Mouse (Mus musculus) embryonic facial prominence, embryonic 12.5 days (tissue): ENCODE measurements around the gene Phf12. TPM values are rescaled to one million over a fixed set of nuclear protein-coding genes. Genes with fewer than 3 reads are reported as not detected.

Experiments used
- ATAC-seq: fragments of 200-750 bp; cut with Nextera tagmentation; 2 replicates; pipeline ENCODE4 v1.8.0; 2017; ENCODE audit not compliant: insufficient number of reproducible peaks, insufficient read depth, low FRiP score, low TSS enrichment
- H3K27ac ChIP-seq: fragments of 300-500 bp; sonication (generic); 2 replicates; pipeline ENCODE4 v1.5.1; 2016; ENCODE audit warnings: mild to moderate bottlenecking
- H3K27me3 ChIP-seq: fragments of 300-500 bp; sonication (generic); 2 replicates; pipeline ENCODE4 v1.6.1; 2016; ENCODE audit warnings: mild to moderate bottlenecking, moderate library complexity
- H3K36me3 ChIP-seq: fragments of 300-500 bp; sonication (generic); 2 replicates; pipeline ENCODE4 v1.6.1; 2016; ENCODE audit warnings: mild to moderate bottlenecking
- H3K4me1 ChIP-seq: fragments of 300-500 bp; sonication (generic); 2 replicates; pipeline ENCODE4 v1.6.1; 2016
- H3K4me2 ChIP-seq: fragments of 300-500 bp; sonication (generic); replicated peaks from 2 replicates; pipeline ENCODE4 v1.6.1; 2016; ENCODE audit warnings: mild to moderate bottlenecking, moderate library complexity
- H3K4me3 ChIP-seq: fragments of 300-500 bp; sonication (generic); 2 replicates; pipeline ENCODE4 v1.5.1; 2016; ENCODE audit warnings: mild to moderate bottlenecking
- H3K9ac ChIP-seq: fragments of 300-500 bp; sonication (generic); 2 replicates; pipeline ENCODE4 v1.6.1; 2016; ENCODE audit warnings: mild to moderate bottlenecking, moderate library complexity
- H3K9me3 ChIP-seq: fragments of 300-500 bp; sonication (generic); 2 replicates; pipeline ENCODE4 v1.6.1; 2016; ENCODE audit warnings: mild to moderate bottlenecking, moderate library complexity
- WGBS: fragments of 180-500 bp; shearing (Covaris S2); methylation state at CpG from one replicate; pipeline ENCODE4 v1.1.7; 2016; 5-methylcytosine and 5-hydroxymethylcytosine counted together
- polyA plus RNA-seq: library from polyadenylated mRNA; unstranded; fragments of >200 nt; fragmentation: Nextera tagmentation; extraction: Ambion mirVana; gene quantifications from 2 replicates; pipeline ENCODE4 v1.2.1, GENCODE M21; 2016

Phf12 gene
- polyA plus RNA-seq, 1 experiment from 2014 or later, result 27.5 TPM

DNA sequence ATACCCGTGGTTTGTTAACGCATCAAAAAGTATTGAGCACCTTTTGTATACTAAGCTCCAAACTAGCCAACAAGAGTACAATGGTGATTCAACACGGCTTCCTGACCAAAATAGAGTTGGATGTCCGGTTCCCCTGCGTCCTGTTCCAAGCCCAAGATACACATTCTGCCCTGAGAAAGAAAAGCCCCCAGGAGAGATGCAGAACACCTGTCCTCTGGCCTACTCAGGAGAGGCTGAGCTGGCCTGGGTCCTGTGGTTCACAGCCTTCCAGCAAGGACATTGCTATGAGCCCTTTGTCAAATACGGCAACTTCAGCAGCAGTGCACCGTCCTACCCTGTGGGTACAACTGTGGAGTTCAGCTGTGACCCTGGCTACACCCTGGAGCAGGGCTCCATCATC lies 9.0 kb upstream of the Phf12 start:
- ATAC-seq, result no peak
- no peak overlapping the region for H3K4me3 ChIP-seq
- 84% methylated on average over 7 of the region's 7 CpGs for WGBS
- H3K27me3 ChIP-seq, result peaks cover 28% of the 10 kb centered on the region
- no peaks in the 10 kb centered on the region for H3K36me3 ChIP-seq
- no peak overlapping the region for H3K9ac ChIP-seq
- no peak overlapping the region for H3K4me2 ChIP-seq
- H3K4me1 ChIP-seq, result no peaks in the 10 kb centered on the region
- no peak overlapping the region for H3K27ac ChIP-seq
- H3K9me3 ChIP-seq, result no peaks in the 10 kb centered on the region

DNA sequence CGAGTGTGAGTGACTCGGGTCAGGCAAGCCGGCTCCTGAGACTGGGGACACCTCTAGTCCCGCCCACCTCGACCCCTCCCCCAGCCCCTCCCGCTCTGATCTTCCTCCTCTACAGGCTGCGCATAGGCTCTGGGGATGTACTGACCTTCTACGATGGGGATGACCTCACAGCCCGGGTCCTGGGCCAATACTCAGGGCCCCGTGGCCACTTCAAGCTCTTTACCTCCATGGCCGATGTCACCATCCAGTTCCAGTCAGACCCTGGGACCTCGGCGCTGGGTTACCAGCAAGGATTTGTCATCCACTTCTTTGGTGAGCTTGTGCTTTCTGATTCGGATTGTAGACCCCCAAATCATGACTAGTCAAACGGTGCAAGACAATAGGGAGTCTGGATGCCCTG lies 8.2 kb upstream of the Phf12 start:
- no peak for ATAC-seq
- Histone ChIP-seq H3K27me3 (peaks cover 28% of the 10 kb centered on the region), H3K4me2 (no peak overlapping the region), H3K4me3 (no peak overlapping the region), H3K9ac (no peak overlapping the region), H3K9me3 (no peaks in the 10 kb centered on the region), H3K36me3 (no peaks in the 10 kb centered on the region), H3K4me1 (no peaks in the 10 kb centered on the region), H3K27ac (no peak overlapping the region)
- 46% methylated on average over 15 of the region's 15 CpGs for WGBS

DNA sequence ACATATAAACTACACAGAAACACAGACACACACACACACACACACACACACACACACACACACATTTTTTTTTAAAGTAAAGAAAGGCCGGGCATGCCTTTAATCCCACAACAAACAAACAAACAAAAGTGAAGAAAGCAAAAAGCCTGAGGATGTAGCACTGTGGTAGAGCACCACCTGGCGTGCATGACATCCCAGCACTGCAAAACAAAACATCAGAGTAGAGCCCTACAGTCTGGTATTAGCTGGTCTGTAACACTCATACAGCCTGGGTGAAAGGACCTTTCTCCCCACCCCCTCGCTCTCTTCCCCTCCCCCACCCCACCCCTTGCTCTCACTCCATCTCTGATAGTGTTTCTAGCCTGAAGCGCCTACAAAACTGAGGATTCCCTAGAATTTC lies 6.7 kb upstream of the Phf12 start:
- no peaks in the 10 kb centered on the region for H3K36me3 ChIP-seq
- no peaks in the 10 kb centered on the region for H3K4me1 ChIP-seq
- no peaks in the 10 kb centered on the region for H3K9me3 ChIP-seq
- 27% methylated on average over 4 of the region's 4 CpGs for WGBS
- peaks cover 28% of the 10 kb centered on the region for H3K27me3 ChIP-seq
- no peak overlapping the region for H3K9ac ChIP-seq
- H3K4me3 ChIP-seq, result no peak overlapping the region
- ATAC-seq, result no peak
- H3K4me2 ChIP-seq, result no peak overlapping the region
- H3K27ac ChIP-seq, result no peak overlapping the region

DNA sequence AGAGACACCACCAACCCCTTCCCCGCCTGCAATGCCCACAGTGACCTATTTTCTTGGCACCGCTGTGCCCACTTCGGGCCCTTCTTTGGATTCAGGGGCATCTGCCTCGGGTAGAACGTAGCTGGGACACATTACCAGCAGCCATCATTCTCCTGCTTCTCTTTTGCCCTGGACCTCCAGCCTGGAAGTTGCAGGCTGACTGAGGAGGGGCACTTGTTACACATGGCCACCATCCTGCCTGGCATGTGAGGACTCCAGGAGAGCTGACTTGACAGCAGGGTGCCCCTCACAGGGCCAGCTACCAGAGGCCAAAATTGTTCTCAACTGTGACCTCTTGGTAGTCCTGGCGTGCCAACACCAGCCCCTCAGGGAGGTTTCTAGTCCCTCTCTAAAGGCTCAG lies 4.4 kb upstream of the Phf12 start:
- WGBS, result 79% methylated on average over 6 of the region's 6 CpGs
- Histone ChIP-seq H3K36me3 (no peaks in the 10 kb centered on the region), H3K27me3 (peaks cover 28% of the 10 kb centered on the region), H3K9me3 (no peaks in the 10 kb centered on the region), H3K4me1 (no peaks in the 10 kb centered on the region), H3K9ac (no peak overlapping the region), H3K27ac (no peak overlapping the region), H3K4me2 (no peak overlapping the region), H3K4me3 (no peak overlapping the region)
- no peak for ATAC-seq

DNA sequence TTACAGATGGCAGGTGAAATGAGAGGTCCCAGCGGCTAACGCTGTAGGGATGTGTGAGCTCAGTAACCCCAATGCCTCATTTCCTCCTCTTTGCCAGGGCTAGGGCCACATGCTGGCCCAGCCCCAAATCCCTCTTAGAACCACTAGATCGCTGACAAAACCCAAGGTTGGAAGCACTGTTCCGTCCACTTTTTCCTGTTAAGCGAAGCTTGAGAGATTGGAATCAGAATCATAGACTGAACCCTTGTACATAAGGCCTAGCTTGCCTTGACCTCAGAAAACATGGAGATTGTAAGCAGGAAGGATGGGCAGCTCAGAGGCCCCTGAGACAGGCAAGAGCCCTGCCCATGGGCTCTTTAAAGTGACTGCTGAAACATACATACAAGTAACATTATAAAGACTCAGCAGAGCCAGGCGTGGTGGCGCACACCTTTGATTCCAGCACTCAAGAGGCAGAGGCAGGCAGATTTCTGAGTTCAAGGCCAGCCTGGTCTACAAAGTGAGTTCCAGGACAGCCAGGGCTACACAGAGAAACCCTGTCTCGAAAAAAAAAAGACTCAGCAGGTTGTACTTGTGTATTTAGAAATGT lies 3.2 kb upstream of the Phf12 start:
- no peak overlapping the region for H3K27ac ChIP-seq
- 83% methylated on average over 8 of the region's 8 CpGs for WGBS
- no peaks in the 10 kb centered on the region for H3K9me3 ChIP-seq

DNA sequence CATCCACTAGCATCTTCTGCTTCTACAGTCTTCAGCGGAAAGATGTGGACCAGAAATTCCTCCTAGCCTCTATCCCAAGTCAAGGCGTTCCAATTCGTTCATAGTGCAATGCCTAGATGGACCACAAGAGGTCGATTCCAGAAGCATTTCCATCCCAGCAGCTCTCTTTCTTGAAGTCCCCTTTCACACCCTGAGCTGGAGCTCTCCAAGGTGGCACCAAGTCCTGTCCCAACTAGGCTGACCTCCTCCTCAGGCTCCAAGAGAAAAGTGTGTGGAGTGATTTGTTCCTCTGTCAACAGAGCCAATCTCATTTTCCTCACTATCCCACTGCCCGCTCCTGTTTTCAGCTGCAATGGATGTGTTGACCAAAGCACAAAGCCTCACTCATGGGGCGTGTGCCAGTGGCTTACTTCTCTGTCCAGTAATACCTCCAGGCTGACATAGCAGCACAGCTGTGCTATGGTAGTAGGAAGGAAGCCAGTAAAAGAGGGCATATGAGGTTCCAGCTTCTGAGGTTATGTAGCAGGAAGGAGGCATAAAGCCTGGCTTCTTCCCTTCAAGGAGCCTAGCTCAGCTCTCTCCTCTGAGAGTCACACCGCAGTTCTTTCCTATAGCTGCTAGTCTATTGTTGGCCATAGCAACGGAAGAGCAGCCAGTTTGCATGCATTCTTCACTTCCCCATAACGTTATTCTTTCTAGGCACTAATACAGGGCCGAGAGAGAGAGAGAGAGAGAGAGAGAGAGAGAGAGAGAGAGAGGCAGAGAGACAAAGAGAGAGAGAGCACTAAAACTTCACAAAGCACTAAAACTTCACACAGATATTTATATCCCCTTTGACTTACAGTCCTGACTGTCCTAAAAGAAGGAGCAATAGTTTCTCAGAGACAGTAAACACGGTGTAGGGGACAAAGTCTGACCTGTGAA lies 2.0 kb upstream of the Phf12 start:
- H3K9me3 ChIP-seq, result no peaks in the 10 kb centered on the region
- no peak for ATAC-seq
- no peak overlapping the region for H3K27ac ChIP-seq
- H3K36me3 ChIP-seq, result no peaks in the 10 kb centered on the region
- no peak overlapping the region for H3K4me2 ChIP-seq
- peaks cover 13% of the 10 kb centered on the region for H3K27me3 ChIP-seq
- 0 out of 2 replicates have a peak, but pooled peaks cover 3% of the 10 kb centered on the region for H3K4me1 ChIP-seq
- 34% methylated on average over 11 of the region's 11 CpGs for WGBS
- no peak overlapping the region for H3K9ac ChIP-seq
- H3K4me3 ChIP-seq, result no peak overlapping the region

More for the DNA sequence above, 3.2 kb upstream of the Phf12 start:
- Histone ChIP-seq H3K27me3 (peaks cover 22% of the 10 kb centered on the region), H3K4me3 (no peak overlapping the region), H3K4me2 (no peak overlapping the region), H3K36me3 (no peaks in the 10 kb centered on the region), H3K9ac (no peak overlapping the region), H3K4me1 (no peaks in the 10 kb centered on the region)
- no peak for ATAC-seq

DNA sequence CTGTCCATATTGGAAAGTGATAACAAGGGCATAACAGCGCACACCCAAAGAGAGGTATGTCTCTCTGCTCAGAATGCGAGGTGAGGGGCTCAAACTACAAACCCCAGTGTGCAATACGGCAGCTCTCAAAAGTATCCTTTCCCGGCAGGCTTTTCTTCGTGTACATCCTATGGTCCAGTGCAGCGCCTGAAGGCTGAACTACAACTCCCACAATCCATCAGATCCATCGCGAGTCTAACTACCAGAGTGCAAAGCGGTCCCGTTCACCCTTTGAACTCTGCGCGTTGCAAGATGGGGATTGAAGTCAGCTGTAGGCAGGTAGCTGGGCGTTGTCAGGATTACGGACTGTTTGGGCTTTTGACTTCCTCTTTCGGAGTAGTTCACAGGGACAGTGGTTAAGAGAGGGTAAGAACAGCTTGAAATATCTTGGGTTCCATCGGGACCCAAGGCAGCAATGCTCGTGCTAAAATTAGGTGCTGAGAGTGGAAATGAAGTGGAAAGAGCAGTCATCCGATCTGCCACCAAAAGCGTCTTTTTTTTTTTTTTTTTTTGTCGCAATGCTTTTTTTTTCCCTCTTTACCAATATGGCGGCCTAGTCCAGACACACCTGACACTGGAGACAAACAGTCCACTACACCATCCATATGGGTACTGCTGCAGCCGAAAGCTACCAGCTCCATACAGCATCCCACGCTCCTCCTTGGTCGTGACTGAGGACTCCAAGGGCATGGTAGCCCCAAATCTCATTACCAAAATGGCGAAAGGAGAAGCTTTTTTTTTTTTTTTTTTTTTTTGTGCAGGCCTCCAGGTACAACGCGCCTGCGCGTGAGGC lies 729 bp upstream of the Phf12 start:
- Histone ChIP-seq H3K9ac (0 out of 2 replicates have a peak overlapping the region, but pooled peaks have one; percentile 30), H3K27ac (peak overlapping the region; percentile 91), H3K27me3 (peaks cover 6% of the 10 kb centered on the region), H3K4me2 (peak overlapping the region; percentile 70), H3K4me1 (0 out of 2 replicates have a peak, but pooled peaks cover 8% of the 10 kb centered on the region), H3K36me3 (peaks cover 6% of the 10 kb centered on the region; the same call in 1 of the 2 replicates), H3K9me3 (no peaks in the 10 kb centered on the region), H3K4me3 (peak overlapping the region; percentile 100)
- under 1% methylated on average over 29 of the region's 29 CpGs for WGBS
- peak; percentile 84 for ATAC-seq

DNA sequence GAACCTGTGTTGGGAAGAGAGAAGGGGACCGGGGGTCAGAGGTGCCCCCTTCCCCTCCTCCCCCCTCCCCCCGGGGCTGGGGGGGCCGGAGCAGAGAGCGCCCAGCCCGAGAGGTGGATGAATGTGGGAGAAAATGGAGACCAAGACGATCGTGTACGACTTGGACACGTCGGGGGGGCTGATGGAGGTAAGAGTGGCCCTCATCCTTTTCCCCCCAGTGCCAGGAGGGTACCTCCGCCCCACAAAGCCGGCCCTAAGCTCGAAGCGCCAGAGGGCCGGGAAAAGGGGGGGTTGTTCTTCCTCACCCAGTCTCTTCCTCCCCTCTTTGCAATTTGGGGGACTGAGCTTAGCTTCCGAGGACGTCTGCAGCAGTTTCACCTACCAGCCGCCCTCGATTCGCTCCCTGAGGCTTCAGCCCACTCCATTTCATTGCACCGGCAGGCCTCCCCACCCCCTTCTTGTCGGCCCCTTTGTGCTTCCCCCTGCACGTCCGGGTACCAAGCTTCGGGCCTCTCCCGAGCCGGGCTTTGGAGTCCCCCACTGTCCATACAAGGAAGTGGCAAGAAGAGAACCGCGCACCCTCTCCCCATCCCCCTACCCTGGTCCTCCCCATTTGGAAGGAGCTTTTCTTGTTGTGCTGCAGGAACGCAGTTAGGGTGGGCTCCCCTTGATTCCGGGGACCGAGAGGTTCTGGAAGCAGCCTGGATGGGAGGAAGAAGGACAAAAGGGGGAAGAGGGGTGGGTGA lies 810 bp downstream of the Phf12 start:
- Histone ChIP-seq H3K9me3 (no peaks in the 10 kb centered on the region), H3K4me3 (peak overlapping the region; percentile 100), H3K4me2 (peak overlapping the region; percentile 70), H3K9ac (peak overlapping the region; percentile 99), H3K27ac (peak overlapping the region; percentile 97), H3K36me3 (peaks cover 16% of the 10 kb centered on the region), H3K27me3 (no peaks in the 10 kb centered on the region), H3K4me1 (0 out of 2 replicates have a peak, but pooled peaks cover 8% of the 10 kb centered on the region)
- ATAC-seq, result no peak
- WGBS, result under 1% methylated on average over 31 of the region's 32 CpGs

DNA sequence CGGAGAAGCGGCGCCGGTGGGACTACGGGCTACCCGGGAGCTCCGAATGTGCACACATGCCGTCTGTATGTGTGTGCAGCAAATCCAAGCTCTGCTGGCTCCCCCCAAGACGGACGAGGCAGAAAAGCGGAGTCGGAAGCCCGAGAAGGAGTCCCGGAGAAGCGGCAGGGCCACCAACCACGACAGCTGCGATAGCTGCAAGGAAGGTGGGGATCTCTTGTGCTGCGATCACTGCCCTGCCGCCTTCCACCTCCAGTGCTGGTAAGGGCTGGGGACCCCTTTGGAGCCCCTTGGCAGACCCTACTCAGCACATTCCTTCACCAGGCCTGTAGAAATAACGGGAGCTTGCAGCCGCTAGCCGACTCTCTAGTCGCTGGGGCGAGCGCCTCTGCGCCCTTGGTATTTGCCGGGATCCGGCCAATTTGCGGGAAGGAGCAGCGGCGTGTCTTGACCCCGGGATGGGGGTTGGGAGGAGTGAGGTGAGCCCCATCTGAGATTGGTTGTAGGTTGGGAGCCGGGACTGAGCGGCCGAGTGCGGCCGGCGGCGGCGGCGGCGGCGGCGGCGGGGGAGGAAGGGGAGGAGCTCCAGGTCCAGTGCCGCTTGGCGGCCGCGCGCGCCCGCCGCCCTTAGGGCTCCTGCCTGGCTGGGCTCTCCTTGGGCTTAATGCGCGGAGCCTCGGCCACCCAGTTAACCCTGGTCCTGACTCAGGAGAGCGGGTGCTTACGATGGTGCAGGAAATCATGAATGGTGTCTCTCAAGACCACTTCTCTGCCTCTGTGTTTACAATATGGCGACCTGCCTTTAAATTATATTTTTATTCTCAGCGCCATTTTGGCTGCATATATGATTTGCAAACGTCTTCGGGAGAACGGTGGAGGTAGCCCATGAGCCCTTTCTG lies 1.6 kb downstream of the Phf12 start:
- H3K4me3 ChIP-seq, result peak overlapping the region; percentile 100
- H3K4me1 ChIP-seq, result 0 out of 2 replicates have a peak, but pooled peaks cover 8% of the 10 kb centered on the region
- no peak for ATAC-seq
- peak overlapping the region; percentile 99 for H3K9ac ChIP-seq
- peak overlapping the region; percentile 97 for H3K27ac ChIP-seq
- H3K4me2 ChIP-seq, result peak overlapping the region; percentile 70
- no peaks in the 10 kb centered on the region for H3K9me3 ChIP-seq
- under 1% methylated on average over 58 of the region's 63 CpGs for WGBS
- peaks cover 24% of the 10 kb centered on the region for H3K36me3 ChIP-seq
- no peaks in the 10 kb centered on the region for H3K27me3 ChIP-seq

DNA sequence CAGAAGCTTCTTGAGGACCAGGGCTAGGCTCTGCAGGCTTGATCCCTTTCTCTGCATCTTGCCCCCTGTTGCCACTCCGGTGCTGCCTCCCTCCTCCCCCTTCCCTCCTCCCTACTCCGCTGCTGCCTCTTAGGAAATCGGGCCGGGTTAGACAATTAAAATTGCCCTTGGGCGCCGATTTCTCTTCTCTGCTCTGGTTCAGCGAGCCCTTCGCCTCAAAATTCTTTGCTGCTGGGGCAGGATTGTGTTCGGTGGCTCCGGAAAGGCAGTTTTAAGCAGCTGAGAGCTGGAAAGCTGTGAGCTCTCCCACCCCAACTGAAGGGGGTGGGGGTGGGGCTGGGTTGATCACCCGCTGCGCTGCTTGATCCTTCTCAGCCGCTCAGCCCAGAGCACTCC lies 2.3 kb downstream of the Phf12 start:
- H3K36me3 ChIP-seq, result peaks cover 25% of the 10 kb centered on the region
- H3K4me3 ChIP-seq, result peak overlapping the region; percentile 100
- H3K4me2 ChIP-seq, result peak overlapping the region; percentile 70
- peak overlapping the region; percentile 99 for H3K9ac ChIP-seq
- H3K9me3 ChIP-seq, result no peaks in the 10 kb centered on the region
- H3K27me3 ChIP-seq, result no peaks in the 10 kb centered on the region
- 0 out of 2 replicates have a peak, but pooled peaks cover 8% of the 10 kb centered on the region for H3K4me1 ChIP-seq
- H3K27ac ChIP-seq, result peak overlapping the region; percentile 97
- WGBS, result under 1% methylated on average over 13 of the region's 13 CpGs
- ATAC-seq, result no peak
